ENCODE assay signal across 21 mouse cellular contexts in genomic region chr8:77288065-77288464, GRCm38 (mm10).
A peak's percentile ranks its signal among the peaks of the same experiment; 100 is the strongest.
DNase-seq lines count a peak whose midpoint lies in the region; ATAC-seq and TF ChIP-seq lines count a peak whose summit lies in the region.
"Had no signal": no experiment of that assay in that cellular context is flagged by ENCODE, and none has a peak within 500 bp of the region (broad histone marks: within the 10 kb centered on the region; RNA-seq: fewer than 3 reads in every experiment).

No protein-coding gene starts in this region.

- no peaks in the 10 kb centered on the region for H3K36me3 ChIP-seq in forebrain, embryonic 13.5 days (ENCODE audit: poor library complexity, severe bottlenecking)
- no peaks in the 10 kb centered on the region for H3K36me3 ChIP-seq in forebrain, embryonic 11.5 days (ENCODE audit: control insufficient read depth, insufficient read depth, low read length)
- H3K36me3 ChIP-seq in megakaryocyte, embryonic 14.5 days (replicated peaks; ENCODE audit: low read length): peaks cover 96% of the 10 kb centered on the region
- H3K36me3 ChIP-seq in stomach, postnatal 0 days (ENCODE audit: control insufficient read depth, insufficient read depth, low read length): no peaks in the 10 kb centered on the region
- H3K36me3 ChIP-seq: hindbrain, embryonic 10.5 days had no signal

- peak; percentile 8; the same call in 1 of the 2 replicates for ATAC-seq in forebrain, embryonic 13.5 days
- no peak for ATAC-seq in forebrain, embryonic 11.5 days (replicated peaks; ENCODE audit: low FRiP score)
- no peak for ATAC-seq in megakaryocyte, adult 5-6 weeks (ENCODE audit: poor library complexity, severe bottlenecking)
- ATAC-seq in stomach, postnatal 0 days (ENCODE audit: low FRiP score, low TSS enrichment): no peak
- ATAC-seq: midbrain, embryonic 16.5 days had no signal

- TF ChIP-seq CTCF in stomach, postnatal 0 days (IDR thresholded peaks at IDR 0.05; ENCODE audit: low read depth): no peak

- no peak overlapping the region for H3K4me2 ChIP-seq in forebrain, embryonic 13.5 days
- H3K4me2 ChIP-seq in forebrain, embryonic 11.5 days (ENCODE audit: low read depth, low read length, severe bottlenecking): no peak overlapping the region
- H3K4me2 ChIP-seq in stomach, postnatal 0 days (replicated peaks; ENCODE audit: low read depth): no peak overlapping the region

- H3K27ac ChIP-seq in forebrain, embryonic 13.5 days: no peak overlapping the region
- no peak overlapping the region for H3K27ac ChIP-seq in forebrain, embryonic 11.5 days (ENCODE audit: low read depth, low read length)
- H3K27ac ChIP-seq in stomach, postnatal 0 days (replicated peaks): no peak overlapping the region
- H3K27ac ChIP-seq: hindbrain, embryonic 10.5 days; layer of hippocampus, adult 2 months had no signal

- WGBS in forebrain, embryonic 13.5 days: 83% methylated on average over 3 of the region's 3 CpGs
- 77% methylated on average over 3 of the region's 3 CpGs for WGBS in forebrain, embryonic 11.5 days
- WGBS in stomach, postnatal 0 days: 60% methylated on average over 3 of the region's 3 CpGs

- H3K27me3 ChIP-seq in forebrain, embryonic 13.5 days: no peaks in the 10 kb centered on the region
- no peaks in the 10 kb centered on the region for H3K27me3 ChIP-seq in forebrain, embryonic 11.5 days (ENCODE audit: control insufficient read depth, insufficient read depth, low read length)
- no peaks in the 10 kb centered on the region for H3K27me3 ChIP-seq in megakaryocyte, embryonic 14.5 days (replicated peaks)
- H3K27me3 ChIP-seq in stomach, postnatal 0 days (ENCODE audit: control insufficient read depth, insufficient read depth, low read length): no peaks in the 10 kb centered on the region

- 0 out of 2 replicates have a peak, but pooled peaks cover 10% of the 10 kb centered on the region for H3K4me1 ChIP-seq in forebrain, embryonic 13.5 days
- 0 out of 2 replicates have a peak, but pooled peaks cover 2% of the 10 kb centered on the region for H3K4me1 ChIP-seq in forebrain, embryonic 11.5 days (replicated peaks; ENCODE audit: control insufficient read depth, insufficient read depth, low read length)
- peaks cover 48% of the 10 kb centered on the region for H3K4me1 ChIP-seq in megakaryocyte, embryonic 14.5 days
- no peaks in the 10 kb centered on the region for H3K4me1 ChIP-seq in stomach, postnatal 0 days (replicated peaks; ENCODE audit: control insufficient read depth, insufficient read depth)

- no peak for TF ChIP-seq EP300 in stomach, postnatal 0 days (optimal IDR thresholded peaks at IDR 0.05)

- no peak overlapping the region for H3K4me3 ChIP-seq in forebrain, embryonic 13.5 days
- H3K4me3 ChIP-seq in forebrain, embryonic 11.5 days (ENCODE audit: low read depth, low read length): no peak overlapping the region
- peak overlapping the region; percentile 73 for H3K4me3 ChIP-seq in megakaryocyte, embryonic 14.5 days (replicated peaks)
- no peak overlapping the region for H3K4me3 ChIP-seq in stomach, postnatal 0 days (ENCODE audit: low read depth, low read length)
- H3K4me3 ChIP-seq: hindbrain, embryonic 10.5 days; layer of hippocampus, adult 2 months had no signal

- no peaks in the 10 kb centered on the region for H3K9me3 ChIP-seq in forebrain, embryonic 13.5 days (replicated peaks)
- H3K9me3 ChIP-seq in forebrain, embryonic 11.5 days (ENCODE audit: control insufficient read depth, low read length): no peaks in the 10 kb centered on the region
- H3K9me3 ChIP-seq in megakaryocyte, embryonic 14.5 days: peaks cover 54% of the 10 kb centered on the region
- no peaks in the 10 kb centered on the region for H3K9me3 ChIP-seq in stomach, postnatal 0 days (ENCODE audit: control insufficient read depth, low read length)
- H3K9me3 ChIP-seq: hindbrain, embryonic 10.5 days had no signal

- no peak overlapping the region for H3K9ac ChIP-seq in forebrain, embryonic 13.5 days
- no peak overlapping the region for H3K9ac ChIP-seq in forebrain, embryonic 11.5 days (ENCODE audit: low read length)
- no peak overlapping the region for H3K9ac ChIP-seq in stomach, postnatal 0 days (ENCODE audit: low read length)

- DNase-seq in forebrain, embryonic 11.5 days (ENCODE audit: low spot score): no peak
- DNase-seq in fibroblast of lung, adult 2 months (ENCODE audit: low read depth): peak; percentile 44
- DNase-seq in stomach, postnatal 0 days (ENCODE audit: low spot score): peak; percentile 10
- no peak for DNase-seq in layer of hippocampus, postnatal 10 days (ENCODE audit: low spot score in 2 of 2)
- no peak for DNase-seq in right cerebral cortex, postnatal 14 days
- DNase-seq: adrenal gland, postnatal 10 days; cerebellum, adult 11 months; cerebellum, postnatal 25 days; embryo, embryonic 11 days; kidney, adult 2 months; kidney, postnatal 14 days; liver; retina, postnatal 1 day; right cerebral cortex, postnatal 4 days; thymus, postnatal 36 days had no signal

Comparison
In these comparisons a context has a peak if more than half of its experiments do, and no peak if none do; other contexts are left out.
1. DNase-seq: peak in fibroblast of lung, adult 2 months (single experiment) and stomach, postnatal 0 days (single experiment); none in forebrain, embryonic 11.5 days (single experiment), layer of hippocampus, postnatal 10 days (0 of 2) and right cerebral cortex, postnatal 14 days (single experiment).